Mouse (Mus musculus): ENCODE measurements around the gene Fam19a1. TPM values are rescaled to one million over a fixed set of nuclear protein-coding genes. Genes with fewer than 3 reads are reported as not detected.

The Fam19a1 gene
- polyA plus RNA-seq, 1 experiment: 4.0 TPM

DNA sequence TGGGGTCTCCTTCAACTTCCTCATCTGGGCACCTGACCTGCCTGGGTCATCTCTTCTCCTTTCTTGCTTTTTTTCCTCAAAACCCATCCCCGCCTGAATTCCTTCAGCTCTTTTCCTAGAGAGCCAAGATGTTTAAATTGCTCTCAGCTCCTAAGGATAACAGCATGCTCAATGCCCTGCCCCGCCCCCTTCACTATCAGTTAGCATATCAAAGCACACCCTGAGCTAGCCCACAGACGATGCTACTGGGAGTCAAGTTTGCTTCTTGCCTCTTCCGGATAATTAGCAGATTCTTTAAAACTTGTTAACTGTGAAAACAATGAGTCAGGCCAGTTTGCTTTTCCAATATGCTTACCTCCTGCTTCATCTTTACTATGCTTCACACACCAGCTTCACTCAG is 176.7 kb downstream of the Fam19a1 start:
- WGBS: 32% methylated on average over 4 of the region's 4 CpGs
- TF ChIP-seq CTCF (IDR thresholded peaks at IDR 0.05; ENCODE audit: borderline replicate concordance, insufficient read depth, low read depth, low read length): no peak
- no peak for TF ChIP-seq POLR2A (IDR thresholded peaks at IDR 0.05; ENCODE audit: borderline replicate concordance, insufficient read depth, low read length)
- Histone ChIP-seq H3K4me3 (replicated peaks; ENCODE audit: insufficient read depth, low read depth, low read length) (no peak overlapping the region), H3K27ac (ENCODE audit: insufficient read depth, low read length) (no peak overlapping the region), H3K27me3 (ENCODE audit: control insufficient read depth, insufficient read depth, low read length) (no peaks in the 10 kb centered on the region), H3K4me1 (ENCODE audit: control insufficient read depth, insufficient read depth, low read length) (no peaks in the 10 kb centered on the region)
- DNase-seq: no peak

- Histone ChIP-seq H3K27me3 (ENCODE audit: control insufficient read depth, insufficient read depth, low read length) (no peaks in the 10 kb centered on the region), H3K4me3 (replicated peaks; ENCODE audit: insufficient read depth, low read depth, low read length) (no peak overlapping the region), H3K4me1 (ENCODE audit: control insufficient read depth, insufficient read depth, low read length) (no peaks in the 10 kb centered on the region), H3K27ac (ENCODE audit: insufficient read depth, low read length) (no peak overlapping the region)
- no peak for DNase-seq
- TF ChIP-seq CTCF (IDR thresholded peaks at IDR 0.05; ENCODE audit: borderline replicate concordance, insufficient read depth, low read depth, low read length): no peak
- no peak for TF ChIP-seq POLR2A (IDR thresholded peaks at IDR 0.05; ENCODE audit: borderline replicate concordance, insufficient read depth, low read length)
- WGBS: 49% methylated on average over 2 of the region's 2 CpGs
Measured at GRCm38 (mm10) chr6:96347491-96347890, 234.5 kb downstream of the Fam19a1 start.

DNA sequence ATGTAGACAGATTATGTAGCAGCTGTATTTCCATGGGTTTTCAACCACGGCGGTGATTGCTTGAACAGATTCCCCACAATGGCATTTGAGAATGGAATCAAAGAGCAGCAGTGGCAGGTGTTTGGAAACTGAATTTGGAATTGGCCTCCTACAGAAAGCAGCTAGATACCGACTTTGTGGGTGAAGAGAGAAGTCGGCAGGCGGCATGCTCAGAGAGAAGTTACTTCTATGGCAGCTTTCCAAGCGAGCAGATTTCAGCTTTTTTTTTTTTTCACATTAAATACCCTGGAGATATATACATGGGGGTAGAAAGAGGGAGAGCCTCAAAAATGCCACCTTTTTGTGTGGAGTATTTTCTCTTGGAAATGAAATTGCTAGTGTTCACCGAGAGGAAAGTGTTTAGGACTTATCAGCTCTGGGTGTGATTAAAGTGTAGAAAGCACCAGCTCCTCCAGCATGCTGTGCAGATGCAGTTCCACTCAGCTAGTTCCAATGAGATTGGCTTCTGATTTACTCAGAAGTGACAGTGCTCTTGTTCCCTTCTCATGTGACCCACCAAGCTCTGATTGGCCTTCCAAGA is 236.6 kb downstream of the Fam19a1 start:
- 15% methylated on average over 7 of the region's 7 CpGs for WGBS
- Histone ChIP-seq H3K27me3 (ENCODE audit: control insufficient read depth, insufficient read depth, low read length) (no peaks in the 10 kb centered on the region), H3K4me1 (ENCODE audit: control insufficient read depth, insufficient read depth, low read length) (no peaks in the 10 kb centered on the region), H3K4me3 (replicated peaks; ENCODE audit: insufficient read depth, low read depth, low read length) (no peak overlapping the region), H3K27ac (ENCODE audit: insufficient read depth, low read length) (no peak overlapping the region)
- no peak for DNase-seq
- TF ChIP-seq POLR2A (IDR thresholded peaks at IDR 0.05; ENCODE audit: borderline replicate concordance, insufficient read depth, low read length): no peak

GRCm38 (mm10) chr6:96369544-96369943 is 256.6 kb downstream of the Fam19a1 start:
- TF ChIP-seq POLR2A (IDR thresholded peaks at IDR 0.05; ENCODE audit: borderline replicate concordance, insufficient read depth, low read length) (no peak), CTCF (IDR thresholded peaks at IDR 0.05; ENCODE audit: borderline replicate concordance, insufficient read depth, low read depth, low read length) (no peak)
- no peak for DNase-seq
- Histone ChIP-seq H3K27ac (ENCODE audit: insufficient read depth, low read length) (no peak overlapping the region), H3K27me3 (ENCODE audit: control insufficient read depth, insufficient read depth, low read length) (no peaks in the 10 kb centered on the region), H3K4me1 (ENCODE audit: control insufficient read depth, insufficient read depth, low read length) (peaks cover 2% of the 10 kb centered on the region; the same call in 1 of the 2 replicates), H3K4me3 (replicated peaks; ENCODE audit: insufficient read depth, low read depth, low read length) (no peak overlapping the region)
- 66% methylated on average over 3 of the region's 3 CpGs for WGBS

- 82% methylated on average over 6 of the region's 6 CpGs for WGBS
Measured at GRCm38 (mm10) chr6:96372848-96373247, 259.9 kb downstream of the Fam19a1 start.

GRCm38 (mm10) chr6:96373274-96373673 is 260.3 kb downstream of the Fam19a1 start:
- Histone ChIP-seq H3K4me3 (replicated peaks; ENCODE audit: insufficient read depth, low read depth, low read length) (no peak overlapping the region), H3K27me3 (ENCODE audit: control insufficient read depth, insufficient read depth, low read length) (no peaks in the 10 kb centered on the region), H3K27ac (ENCODE audit: insufficient read depth, low read length) (no peak overlapping the region), H3K4me1 (ENCODE audit: control insufficient read depth, insufficient read depth, low read length) (peaks cover 2% of the 10 kb centered on the region; the same call in 1 of the 2 replicates)
- WGBS: 49% methylated on average over 2 of the region's 2 CpGs
- TF ChIP-seq CTCF (IDR thresholded peaks at IDR 0.05; ENCODE audit: borderline replicate concordance, insufficient read depth, low read depth, low read length) (no peak), POLR2A (IDR thresholded peaks at IDR 0.05; ENCODE audit: borderline replicate concordance, insufficient read depth, low read length) (no peak)
- no peak for DNase-seq

More at GRCm38 (mm10) chr6:96372848-96373247, 259.9 kb downstream of the Fam19a1 start:
- TF ChIP-seq CTCF (IDR thresholded peaks at IDR 0.05; ENCODE audit: borderline replicate concordance, insufficient read depth, low read depth, low read length) (no peak), POLR2A (IDR thresholded peaks at IDR 0.05; ENCODE audit: borderline replicate concordance, insufficient read depth, low read length) (no peak)
- no peak overlapping the region for H3K27ac ChIP-seq (ENCODE audit: insufficient read depth, low read length)
- H3K27me3 ChIP-seq (ENCODE audit: control insufficient read depth, insufficient read depth, low read length): no peaks in the 10 kb centered on the region
- no peak overlapping the region for H3K4me3 ChIP-seq (replicated peaks; ENCODE audit: insufficient read depth, low read depth, low read length)
- no peak for DNase-seq
- peaks cover 2% of the 10 kb centered on the region; the same call in 1 of the 2 replicates for H3K4me1 ChIP-seq (ENCODE audit: control insufficient read depth, insufficient read depth, low read length)

- no peaks in the 10 kb centered on the region for H3K4me1 ChIP-seq (ENCODE audit: control insufficient read depth, insufficient read depth, low read length)
Measured at GRCm38 (mm10) chr6:96376773-96377172, 263.8 kb downstream of the Fam19a1 start.

DNA sequence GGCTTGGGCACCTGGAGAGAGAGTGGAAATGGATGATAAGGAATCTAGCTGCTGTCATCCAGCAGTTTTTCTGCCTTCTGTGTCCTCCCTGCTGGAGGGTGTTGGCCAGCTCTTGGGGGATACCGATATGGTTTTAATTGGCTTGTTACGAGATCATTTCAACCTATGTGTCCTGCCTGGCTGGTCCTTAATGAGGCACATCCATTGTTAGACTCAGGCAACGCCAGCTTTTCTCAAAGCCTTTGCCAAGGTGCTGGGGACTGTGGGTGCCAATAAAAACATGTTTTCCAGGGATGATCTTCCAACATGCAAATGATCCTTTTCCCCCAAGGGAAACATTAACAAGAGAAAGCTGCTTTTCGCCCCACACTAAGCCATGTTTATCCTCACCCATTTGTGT is 266.3 kb downstream of the Fam19a1 start:
- DNase-seq: no peak
- no peak overlapping the region for H3K27ac ChIP-seq (ENCODE audit: insufficient read depth, low read length)
- no peaks in the 10 kb centered on the region; the same call in 1 of the 2 replicates for H3K27me3 ChIP-seq (ENCODE audit: control insufficient read depth, insufficient read depth, low read length)
- H3K4me1 ChIP-seq (ENCODE audit: control insufficient read depth, insufficient read depth, low read length): no peaks in the 10 kb centered on the region
- no peak overlapping the region for H3K4me3 ChIP-seq (replicated peaks; ENCODE audit: insufficient read depth, low read depth, low read length)
- TF ChIP-seq CTCF (IDR thresholded peaks at IDR 0.05; ENCODE audit: borderline replicate concordance, insufficient read depth, low read depth, low read length) (no peak), POLR2A (IDR thresholded peaks at IDR 0.05; ENCODE audit: borderline replicate concordance, insufficient read depth, low read length) (no peak)
- 14% methylated on average over 4 of the region's 4 CpGs for WGBS

More at GRCm38 (mm10) chr6:96376773-96377172, 263.8 kb downstream of the Fam19a1 start:
- H3K4me3 ChIP-seq (replicated peaks; ENCODE audit: insufficient read depth, low read depth, low read length): no peak overlapping the region
- TF ChIP-seq POLR2A (IDR thresholded peaks at IDR 0.05; ENCODE audit: borderline replicate concordance, insufficient read depth, low read length) (no peak), CTCF (IDR thresholded peaks at IDR 0.05; ENCODE audit: borderline replicate concordance, insufficient read depth, low read depth, low read length) (no peak)
- no peak for DNase-seq
- no peak overlapping the region for H3K27ac ChIP-seq (ENCODE audit: insufficient read depth, low read length)
- 49% methylated on average over 3 of the region's 3 CpGs for WGBS
- H3K27me3 ChIP-seq (ENCODE audit: control insufficient read depth, insufficient read depth, low read length): no peaks in the 10 kb centered on the region; the same call in 1 of the 2 replicates
